Mouse (Mus musculus): ENCODE measurements around the gene Rsph9.

Rsph9 gene

GRCm38 (mm10) chr17:46102608-46103159 is 41.3 kb downstream of the Rsph9 start:
- DNase-seq (ENCODE audit: low spot score in 2 of 2), result no peak

- no peak for DNase-seq (ENCODE audit: low spot score in 2 of 2)
Observed at GRCm38 (mm10) chr17:46101906-46102305, 42.1 kb downstream of the Rsph9 start.

- DNase-seq (ENCODE audit: low spot score in 2 of 2), result no peak
Observed at GRCm38 (mm10) chr17:46098525-46098924, 45.5 kb downstream of the Rsph9 start.

GRCm38 (mm10) chr17:46091899-46092298 is 52.1 kb downstream of the Rsph9 start:
- DNase-seq (ENCODE audit: low spot score in 2 of 2), result no peak

GRCm38 (mm10) chr17:46091351-46091750 is 52.7 kb downstream of the Rsph9 start:
- no peak for DNase-seq (ENCODE audit: low spot score in 2 of 2)

- peak in 1 of 2 experiments; percentile 9 for DNase-seq (ENCODE audit: low spot score in 2 of 2)
Observed at GRCm38 (mm10) chr17:46086341-46086870, 57.6 kb downstream of the Rsph9 start.

GRCm38 (mm10) chr17:46084091-46084501 is 59.9 kb downstream of the Rsph9 start:
- no peak for DNase-seq (ENCODE audit: low spot score in 2 of 2)

GRCm38 (mm10) chr17:46083381-46083780 is 60.6 kb downstream of the Rsph9 start:
- DNase-seq (ENCODE audit: low spot score in 2 of 2), result no peak

GRCm38 (mm10) chr17:46081657-46082056 is 62.4 kb downstream of the Rsph9 start:
- no peak for DNase-seq (ENCODE audit: low spot score in 2 of 2)

GRCm38 (mm10) chr17:46081042-46081441 is 63.0 kb downstream of the Rsph9 start:
- no peak for DNase-seq (ENCODE audit: low spot score in 2 of 2)

GRCm38 (mm10) chr17:46080388-46080787 is 63.6 kb downstream of the Rsph9 start:
- DNase-seq (ENCODE audit: low spot score in 2 of 2), result no peak

GRCm38 (mm10) chr17:46079037-46079436 is 65.0 kb downstream of the Rsph9 start:
- DNase-seq (ENCODE audit: low spot score in 2 of 2), result no peak

GRCm38 (mm10) chr17:46077921-46078534 is 66.0 kb downstream of the Rsph9 start:
- no peak for DNase-seq (ENCODE audit: low spot score in 2 of 2)

GRCm38 (mm10) chr17:46076260-46076551 is 67.8 kb downstream of the Rsph9 start:
- no peak for DNase-seq (ENCODE audit: low spot score in 2 of 2)

GRCm38 (mm10) chr17:46075551-46076259 is 68.3 kb downstream of the Rsph9 start:
- no peak for DNase-seq (ENCODE audit: low spot score in 2 of 2)

GRCm38 (mm10) chr17:46075116-46075485 is 68.9 kb downstream of the Rsph9 start:
- peak; percentile 16 to 55 for DNase-seq (ENCODE audit: low spot score in 2 of 2)

- DNase-seq (ENCODE audit: low spot score in 2 of 2), result no peak
Observed at GRCm38 (mm10) chr17:46074398-46075115, 69.5 kb downstream of the Rsph9 start.

GRCm38 (mm10) chr17:46073730-46074301 is 70.2 kb downstream of the Rsph9 start:
- peak; percentile 93 for DNase-seq (ENCODE audit: low spot score in 2 of 2)

Data from natural killer cell, adult 2 months (primary cell).